Comparison of ENCODE assay signal across 10 mouse cellular contexts in genomic region chr1:193256289-193256577, GRCm38 (mm10). TPM values are rescaled to one million over a fixed set of nuclear protein-coding genes. Genes with fewer than 3 reads are reported as not detected.
DNase-seq lines count a peak whose midpoint lies in the region; ATAC-seq lines count a peak whose summit lies in the region.
"Had no signal": no experiment of that assay in that cellular context is flagged by ENCODE, and none has a peak within 500 bp of the region (broad histone marks: within the 10 kb centered on the region; RNA-seq: fewer than 3 reads in every experiment).

No protein-coding gene starts in this region.

- no peak overlapping the region for H3K4me2 ChIP-seq in kidney, embryonic 14.5 days (replicated peaks; ENCODE audit: low read depth, low read length)
- H3K4me2 ChIP-seq in liver, embryonic 15.5 days, result no peak overlapping the region

- no peak overlapping the region for H3K4me3 ChIP-seq in kidney, embryonic 14.5 days (ENCODE audit: low read length)
- no peak overlapping the region for H3K4me3 ChIP-seq in brown adipose tissue, adult 24 weeks (ENCODE audit: insufficient read depth, low read depth, low read length)
- no peak overlapping the region for H3K4me3 ChIP-seq in liver, embryonic 15.5 days (replicated peaks)

- no peaks in the 10 kb centered on the region for H3K27me3 ChIP-seq in kidney, embryonic 14.5 days (ENCODE audit: control insufficient read depth, insufficient read depth, low read length)
- no peaks in the 10 kb centered on the region for H3K27me3 ChIP-seq in liver, embryonic 15.5 days

- no peak overlapping the region for H3K9ac ChIP-seq in kidney, embryonic 14.5 days (ENCODE audit: low read depth, low read length)
- H3K9ac ChIP-seq in liver, embryonic 15.5 days, result no peak overlapping the region

- peaks cover 4% of the 10 kb centered on the region; the same call in 1 of the 2 replicates for H3K4me1 ChIP-seq in kidney, embryonic 14.5 days (ENCODE audit: control insufficient read depth, insufficient read depth, low read length)
- H3K4me1 ChIP-seq in brown adipose tissue, adult 24 weeks (ENCODE audit: control insufficient read depth, insufficient read depth, insufficient read length, low read length), result peaks cover 10% of the 10 kb centered on the region
- H3K4me1 ChIP-seq in liver, embryonic 15.5 days (replicated peaks), result no peaks in the 10 kb centered on the region

- H3K36me3 ChIP-seq in kidney, embryonic 14.5 days (ENCODE audit: control insufficient read depth, insufficient read depth, low read length), result no peaks in the 10 kb centered on the region
- no peaks in the 10 kb centered on the region for H3K36me3 ChIP-seq in liver, embryonic 15.5 days (replicated peaks)

- DNase-seq in cerebellum, adult 9-10 months, result peak; percentile 43
- no peak for DNase-seq in cerebellum, postnatal 36 days
- DNase-seq in kidney, adult 11 months, result no peak
- DNase-seq in thymus, postnatal 14 days, result no peak
- DNase-seq: kidney, adult 9 months had no signal

- ATAC-seq in kidney, embryonic 14.5 days (ENCODE audit: low FRiP score, low TSS enrichment), result 0 out of 2 replicates have a peak, but pooled peaks have one; percentile 10
- ATAC-seq in liver, embryonic 15.5 days (ENCODE audit: insufficient read depth), result 0 out of 2 replicates have a peak, but pooled peaks have one; percentile 42
- ATAC-seq in erythroblast, adult 5-6 weeks (replicated peaks; ENCODE audit: low FRiP score, poor library complexity, severe bottlenecking), result no peak

- no peak overlapping the region for H3K27ac ChIP-seq in kidney, embryonic 14.5 days (ENCODE audit: low read depth, low read length)
- H3K27ac ChIP-seq in brown adipose tissue, adult 24 weeks (replicated peaks; ENCODE audit: low read depth, low read length), result peak overlapping the region; percentile 54; the same call in 1 of the 2 replicates
- no peak overlapping the region for H3K27ac ChIP-seq in liver, embryonic 15.5 days (replicated peaks)

- no peaks in the 10 kb centered on the region for H3K9me3 ChIP-seq in kidney, embryonic 14.5 days (ENCODE audit: control insufficient read depth, low read length)
- no peaks in the 10 kb centered on the region for H3K9me3 ChIP-seq in liver, embryonic 15.5 days (replicated peaks)

RNA-seq across cellular contexts. Expression of gene Hsd11b1, which starts 7.6 kb away (rescaled TPM):
- polyA plus RNA-seq in kidney, embryonic 14.5 days (2014; fragmentation: Nextera tagmentation; extraction: Ambion mirVana), result 0.46 and 1.6 TPM in 2 replicates
- polyA plus RNA-seq in brown adipose tissue, adult 24 weeks (2012; ENCODE audit: insufficient read depth, insufficient read length, missing spikeins), result 219 and 423 TPM in 2 replicates
- 12.7 and 19.5 TPM in 2 replicates for polyA plus RNA-seq in liver, embryonic 15.5 days (2015; fragmentation: Nextera tagmentation; extraction: Ambion mirVana)
- total RNA-seq in erythroblast, adult 5-6 weeks (2015; ENCODE audit: low replicate concordance), result 55.6 and 58.0 TPM in 2 replicates
- total RNA-seq in erythroblast, adult 5-6 weeks (2017; ENCODE audit: low replicate concordance), result 11.5 and 18.0 TPM in 2 replicates
- total RNA-seq: megakaryocyte-erythroid progenitor cell, adult 5-6 weeks had no signal

RNA-seq across cellular contexts. Expression of gene G0s2, which starts 16.8 kb away (rescaled TPM):
- 17.9 and 26.5 TPM in 2 replicates for polyA plus RNA-seq in kidney, embryonic 14.5 days (2014; fragmentation: Nextera tagmentation; extraction: Ambion mirVana)
- 473 and 1,174 TPM in 2 replicates for polyA plus RNA-seq in brown adipose tissue, adult 24 weeks (2012; ENCODE audit: insufficient read depth, insufficient read length, missing spikeins)
- 105 and 146 TPM in 2 replicates for polyA plus RNA-seq in liver, embryonic 15.5 days (2015; fragmentation: Nextera tagmentation; extraction: Ambion mirVana)
- total RNA-seq in erythroblast, adult 5-6 weeks (2015; ENCODE audit: low replicate concordance), result 13.3 and 13.4 TPM in 2 replicates
- total RNA-seq in erythroblast, adult 5-6 weeks (2017; ENCODE audit: low replicate concordance), result 15.5 and 16.6 TPM in 2 replicates
- total RNA-seq: megakaryocyte-erythroid progenitor cell, adult 5-6 weeks had no signal

RNA-seq across cellular contexts. Expression of gene Lamb3, which starts 48.7 kb away (rescaled TPM):
- 0.29 and 0.49 TPM in 2 replicates for polyA plus RNA-seq in kidney, embryonic 14.5 days (2014; fragmentation: Nextera tagmentation; extraction: Ambion mirVana)
- 6.8 and 10.4 TPM in 2 replicates for polyA plus RNA-seq in brown adipose tissue, adult 24 weeks (2012; ENCODE audit: insufficient read depth, insufficient read length, missing spikeins)
- polyA plus RNA-seq in liver, embryonic 15.5 days (2015; fragmentation: Nextera tagmentation; extraction: Ambion mirVana), result 0.63 and 0.75 TPM in 2 replicates
- total RNA-seq in erythroblast, adult 5-6 weeks (2015; ENCODE audit: low replicate concordance), result 0.58 and 11.1 TPM in 2 replicates
- 1.8 and 4.1 TPM in 2 replicates for total RNA-seq in erythroblast, adult 5-6 weeks (2017; ENCODE audit: low replicate concordance)
- total RNA-seq: megakaryocyte-erythroid progenitor cell, adult 5-6 weeks had no signal

RNA-seq across cellular contexts. Expression of gene Traf3ip3, which starts 54.7 kb away (rescaled TPM):
- 0.50 and 1.6 TPM in 2 replicates for polyA plus RNA-seq in kidney, embryonic 14.5 days (2014; fragmentation: Nextera tagmentation; extraction: Ambion mirVana)
- not detected in 2 replicates for polyA plus RNA-seq in brown adipose tissue, adult 24 weeks (2012; ENCODE audit: insufficient read depth, insufficient read length, missing spikeins)
- polyA plus RNA-seq in liver, embryonic 15.5 days (2015; fragmentation: Nextera tagmentation; extraction: Ambion mirVana), result 7.5 and 10.2 TPM in 2 replicates
- 11.9 and 23.1 TPM in 2 replicates for total RNA-seq in erythroblast, adult 5-6 weeks (2015; ENCODE audit: low replicate concordance)
- 18.1 and 40.7 TPM in 2 replicates for total RNA-seq in erythroblast, adult 5-6 weeks (2017; ENCODE audit: low replicate concordance)

Comparison
In these comparisons a context has a peak if more than half of its experiments do, and no peak if none do; other contexts are left out.
1. RNA of gene Hsd11b1, which starts 7.6 kb away (polyA plus RNA-seq): 219 to 423 TPM in brown adipose tissue, adult 24 weeks; 12.7 to 19.5 TPM in liver, embryonic 15.5 days and 0.46 to 1.6 TPM in kidney, embryonic 14.5 days; every median in the first group is over 10 times any median in the second.